Mouse (Mus musculus): ENCODE measurements around the gene Kcnh2.
A peak's percentile ranks its signal among the peaks of the same experiment; 100 is the strongest.

Kcnh2 gene

DNA sequence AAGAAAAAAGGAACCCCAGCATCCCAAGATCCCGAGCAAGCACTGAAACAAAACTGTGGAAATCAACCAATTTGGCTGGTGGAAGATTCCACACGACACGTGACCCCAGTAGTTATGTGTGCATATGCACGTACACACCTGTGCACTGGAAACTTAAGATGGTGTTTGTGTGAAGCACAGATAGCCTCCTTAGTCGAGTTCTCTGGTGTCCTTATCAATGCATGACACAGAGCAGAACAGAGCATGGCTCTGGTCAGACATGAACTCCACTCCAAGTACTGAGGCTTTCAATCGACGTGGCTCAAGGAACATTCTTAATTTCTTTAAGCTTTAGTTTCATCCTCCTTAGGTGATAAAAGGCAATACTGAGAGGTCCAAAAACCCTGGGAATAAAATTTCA, 5.1 kb downstream of the Kcnh2 start:
- DNase-seq (ENCODE audit: low spot score), result no peak

DNA sequence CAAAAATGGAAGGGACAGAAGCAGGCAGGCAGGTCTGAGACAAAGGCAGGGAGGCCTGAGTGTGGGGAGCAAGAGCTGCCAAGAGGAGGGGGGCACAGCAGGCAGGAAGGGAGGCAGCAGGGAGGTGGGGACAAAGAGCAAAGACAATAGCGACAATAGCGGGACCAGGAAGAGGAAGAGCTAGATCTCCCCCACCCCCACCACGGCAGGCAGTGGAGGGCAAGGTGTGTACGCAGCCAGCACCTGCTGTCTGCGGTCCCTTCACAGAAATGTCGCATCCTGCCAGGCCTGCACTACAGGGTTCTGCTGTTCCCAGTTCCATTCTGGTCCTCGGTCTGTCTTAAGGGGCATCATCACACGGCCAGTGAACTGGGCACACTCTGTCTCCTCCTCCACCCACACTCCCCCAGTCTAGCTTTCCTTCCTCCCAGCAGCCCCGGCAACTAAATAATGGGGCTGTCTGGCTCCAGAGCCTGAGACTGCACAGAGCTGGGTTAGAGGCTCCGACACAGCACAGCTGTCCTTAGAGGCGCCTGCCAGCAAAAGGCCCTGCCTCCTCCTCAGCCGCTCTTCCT, 6.8 kb downstream of the Kcnh2 start:
- no peak for DNase-seq (ENCODE audit: low spot score)

DNA sequence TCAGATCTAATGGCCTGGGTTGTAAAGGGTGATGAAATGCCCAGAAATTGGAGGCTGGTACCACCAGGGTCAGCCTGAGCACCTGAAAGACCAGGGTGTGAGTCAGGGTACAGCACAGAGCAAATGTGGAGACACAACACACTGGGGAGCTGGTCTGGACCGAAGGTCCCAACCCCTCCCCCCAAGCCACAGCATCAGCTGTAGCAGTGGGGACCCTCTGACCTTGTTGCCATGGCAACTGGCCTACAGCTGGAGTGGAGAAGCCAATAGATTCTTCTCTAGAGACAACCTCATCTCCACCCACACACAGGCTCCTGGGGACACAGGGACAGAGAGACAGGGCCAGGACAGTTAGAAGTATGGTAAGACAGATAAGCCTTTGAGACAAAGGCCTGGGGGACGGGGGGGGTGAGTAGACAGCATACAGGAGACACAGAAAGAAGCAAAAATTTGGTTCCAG, 7.4 kb downstream of the Kcnh2 start:
- no peak for DNase-seq (ENCODE audit: low spot score)

DNA sequence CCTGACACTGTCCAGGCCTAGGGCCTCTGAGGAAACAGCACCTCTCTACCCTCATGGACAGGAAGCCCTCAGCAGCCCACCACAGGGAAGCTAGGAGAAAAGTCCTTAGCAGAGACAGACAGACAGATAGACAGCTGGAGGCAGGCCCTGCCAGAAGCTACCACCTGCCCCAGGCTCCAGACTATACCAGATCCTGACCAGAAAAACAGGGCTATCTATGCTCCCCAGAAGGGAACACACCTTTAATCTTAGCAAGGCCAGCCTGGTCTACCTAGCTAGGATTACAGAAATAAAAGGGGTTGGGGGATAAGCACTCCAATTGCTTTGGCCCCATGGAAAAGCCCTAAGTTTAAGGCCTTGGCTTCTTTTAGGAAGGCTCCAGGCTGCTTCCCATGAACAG, 8.0 kb downstream of the Kcnh2 start:
- no peak for DNase-seq (ENCODE audit: low spot score)

DNA sequence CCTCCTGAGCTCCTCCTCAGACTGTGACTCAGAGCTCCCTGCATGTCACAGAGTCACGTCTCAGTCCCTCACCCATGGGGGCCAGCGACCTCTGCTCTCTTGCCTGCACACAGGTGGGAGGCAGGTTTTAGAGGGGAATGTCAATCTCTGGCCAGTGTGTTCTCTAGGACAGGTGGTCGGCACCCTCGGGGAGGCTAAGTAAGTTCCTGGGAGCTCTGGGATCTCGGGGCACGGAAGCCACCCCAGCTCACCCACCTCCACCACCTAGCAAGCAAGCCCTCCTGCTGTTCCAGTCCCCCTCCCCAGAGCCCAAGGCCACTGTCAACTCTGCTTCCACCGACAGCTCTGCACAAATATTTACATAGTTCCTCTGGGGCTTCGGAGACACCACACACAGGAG, 8.4 kb downstream of the Kcnh2 start:
- peak; percentile 41 for DNase-seq (ENCODE audit: low spot score)

DNA sequence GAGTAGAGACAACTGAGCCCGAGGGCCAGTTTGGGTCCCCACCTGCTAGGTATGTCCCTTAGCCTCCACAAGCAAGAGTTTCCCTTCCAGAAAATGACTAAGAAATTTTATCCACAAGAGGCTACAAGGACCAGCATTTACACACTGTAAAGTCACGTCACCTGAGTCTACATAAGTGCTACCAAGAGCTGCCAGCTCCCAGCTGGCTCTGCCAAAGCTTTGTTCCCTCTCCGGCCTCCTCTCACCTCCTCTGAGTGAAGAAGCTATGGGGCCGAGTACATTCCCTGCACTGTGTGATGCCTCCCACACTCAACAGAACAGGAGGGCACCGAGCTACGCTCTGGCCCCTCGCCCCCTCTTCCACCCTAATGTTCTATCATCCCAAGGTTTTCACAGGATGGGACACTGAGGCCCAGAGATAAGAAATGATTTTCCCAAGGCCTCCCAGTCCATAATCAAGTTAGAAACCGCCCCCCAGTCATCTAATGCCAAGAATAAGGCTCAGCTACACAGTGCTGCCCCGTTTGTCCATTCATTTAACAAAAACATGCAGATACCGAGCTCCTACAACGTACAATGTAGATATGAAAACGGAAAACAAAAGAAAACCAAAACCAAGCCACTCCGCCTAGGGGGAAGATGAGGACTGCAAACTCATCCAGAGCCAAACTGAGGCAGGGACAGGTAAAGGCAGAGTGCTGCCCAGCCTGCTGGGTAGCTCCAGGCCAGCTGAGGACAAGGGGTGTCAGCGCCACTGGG, 9.0 kb downstream of the Kcnh2 start:
- DNase-seq (ENCODE audit: low spot score), result no peak

DNA sequence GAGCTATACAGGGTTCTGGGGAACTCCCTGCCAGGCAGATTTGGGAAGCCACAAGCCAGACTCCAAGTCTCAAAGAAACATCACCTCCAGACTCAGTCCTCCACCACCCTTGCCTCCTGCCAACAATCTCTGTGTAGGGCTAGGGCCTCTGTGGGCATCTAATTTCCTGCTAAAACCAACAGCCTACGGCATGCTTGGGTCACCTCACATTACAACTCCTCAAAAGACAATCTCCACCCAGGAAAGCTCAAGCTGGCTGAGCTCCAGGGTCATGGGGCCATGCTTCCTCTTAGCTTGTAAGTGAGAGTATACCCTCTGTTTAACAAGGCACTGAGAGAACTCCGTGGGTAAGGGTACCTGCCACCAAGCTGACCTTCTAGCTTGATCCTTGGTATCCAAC, 13.6 kb downstream of the Kcnh2 start:
- DNase-seq (ENCODE audit: low spot score), result no peak

DNA sequence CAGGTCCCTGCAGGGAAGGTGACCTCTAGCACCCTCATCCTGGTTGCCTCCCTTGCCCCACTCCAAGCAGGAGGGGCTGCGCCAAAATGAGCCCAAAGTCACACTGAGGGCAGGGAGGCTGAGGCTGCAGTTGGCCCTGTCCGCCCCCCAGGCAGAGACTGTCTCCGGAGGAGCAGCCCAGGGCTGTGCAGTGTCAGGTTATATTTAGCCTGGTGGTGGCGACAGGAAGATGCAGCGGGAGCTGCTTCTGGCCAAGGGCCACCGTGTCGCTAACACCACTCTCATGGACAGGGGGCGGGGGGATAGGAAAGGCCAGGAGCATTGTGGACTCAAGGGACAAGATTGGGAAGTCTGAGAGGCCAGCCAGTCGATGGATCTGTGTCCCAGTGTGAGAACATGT, 14.0 kb downstream of the Kcnh2 start:
- DNase-seq (ENCODE audit: low spot score), result no peak

DNA sequence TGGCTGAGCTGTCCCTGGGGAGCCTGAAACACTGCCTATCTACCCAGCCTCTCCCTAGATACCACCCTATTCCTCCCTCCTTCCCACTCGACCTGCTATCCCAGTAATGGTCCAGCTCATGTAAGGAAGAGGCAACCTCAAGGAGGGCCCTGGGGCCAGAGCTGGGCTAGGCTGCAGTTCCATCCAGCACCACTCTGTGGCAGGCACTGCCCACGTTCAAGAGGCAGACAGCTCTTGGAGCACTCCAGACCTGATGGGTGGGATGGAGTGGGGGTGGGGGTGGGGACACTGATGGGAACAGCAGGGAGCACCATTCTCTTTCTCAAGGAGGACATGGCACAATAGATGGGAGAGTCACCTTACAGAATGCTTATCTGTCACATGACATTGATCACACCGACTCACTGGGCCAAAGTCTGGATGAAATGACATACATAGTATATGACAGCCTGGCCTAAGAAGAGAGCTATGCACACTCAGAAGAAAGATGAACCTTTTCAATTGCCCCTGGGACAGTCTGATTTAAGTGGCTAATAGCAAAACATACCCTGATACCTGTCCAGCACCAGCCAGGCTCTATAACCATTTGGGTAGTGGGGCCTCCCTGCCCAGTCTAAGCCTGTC, 15.4 kb downstream of the Kcnh2 start:
- peak; percentile 50 for DNase-seq (ENCODE audit: low spot score)

DNA sequence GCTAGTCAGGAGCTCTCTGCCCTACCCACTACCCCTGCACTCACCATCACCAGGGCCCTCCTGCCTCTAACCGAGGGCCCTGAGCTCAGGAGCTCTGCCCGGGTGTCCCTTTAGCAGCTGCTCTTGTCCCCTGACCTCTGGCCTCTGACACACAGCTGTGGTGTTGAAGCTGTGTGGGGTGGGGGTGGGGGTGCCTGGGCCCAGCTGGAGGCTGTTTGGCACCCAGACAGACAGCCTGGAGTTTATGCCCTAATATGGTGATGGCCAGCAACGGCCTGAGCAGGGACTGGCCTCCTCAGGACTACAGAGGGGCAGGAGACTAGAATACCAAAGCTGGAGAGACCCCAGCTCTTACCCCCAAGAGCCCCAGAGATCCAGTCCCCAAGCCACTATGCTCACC, 16.7 kb downstream of the Kcnh2 start:
- no peak for DNase-seq (ENCODE audit: low spot score)

DNA sequence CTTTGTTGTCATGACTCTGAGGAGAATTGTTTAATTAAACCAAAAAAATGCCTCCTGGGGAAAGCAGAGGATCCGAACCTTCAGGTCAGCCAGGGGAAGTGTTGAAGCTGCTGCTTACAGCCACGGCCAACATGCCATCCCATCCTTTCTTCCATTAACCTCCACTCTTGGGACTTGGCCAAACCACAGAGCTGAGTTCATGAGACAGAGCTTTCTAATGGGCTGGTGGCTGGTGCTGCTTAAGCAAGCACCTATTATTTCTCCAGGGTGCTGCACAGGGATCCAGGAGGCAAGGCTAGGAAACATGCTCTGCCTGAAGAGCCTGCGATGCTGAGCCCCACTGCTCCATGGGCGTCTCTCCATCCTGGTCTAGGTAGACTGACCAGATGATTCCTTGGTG, 19.0 kb downstream of the Kcnh2 start:
- no peak for DNase-seq (ENCODE audit: low spot score)

DNA sequence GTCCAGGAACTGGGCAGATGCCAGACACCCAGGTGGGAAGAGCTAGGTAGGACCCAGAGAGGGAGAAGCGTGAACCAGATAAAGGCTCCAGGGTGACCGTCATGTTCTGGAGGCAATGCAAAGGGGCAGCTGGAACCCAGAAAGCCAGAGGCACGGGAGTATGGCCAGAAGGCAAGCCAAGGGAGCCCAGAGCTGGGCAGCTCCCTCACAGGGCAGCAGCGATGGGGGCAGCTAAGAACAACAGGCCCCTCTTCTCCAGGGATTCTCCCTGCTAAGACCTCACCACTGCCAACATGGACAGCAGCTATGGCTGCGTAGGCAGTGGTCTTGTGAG, 21.5 kb downstream of the Kcnh2 start:
- no peak for DNase-seq (ENCODE audit: low spot score)

DNA sequence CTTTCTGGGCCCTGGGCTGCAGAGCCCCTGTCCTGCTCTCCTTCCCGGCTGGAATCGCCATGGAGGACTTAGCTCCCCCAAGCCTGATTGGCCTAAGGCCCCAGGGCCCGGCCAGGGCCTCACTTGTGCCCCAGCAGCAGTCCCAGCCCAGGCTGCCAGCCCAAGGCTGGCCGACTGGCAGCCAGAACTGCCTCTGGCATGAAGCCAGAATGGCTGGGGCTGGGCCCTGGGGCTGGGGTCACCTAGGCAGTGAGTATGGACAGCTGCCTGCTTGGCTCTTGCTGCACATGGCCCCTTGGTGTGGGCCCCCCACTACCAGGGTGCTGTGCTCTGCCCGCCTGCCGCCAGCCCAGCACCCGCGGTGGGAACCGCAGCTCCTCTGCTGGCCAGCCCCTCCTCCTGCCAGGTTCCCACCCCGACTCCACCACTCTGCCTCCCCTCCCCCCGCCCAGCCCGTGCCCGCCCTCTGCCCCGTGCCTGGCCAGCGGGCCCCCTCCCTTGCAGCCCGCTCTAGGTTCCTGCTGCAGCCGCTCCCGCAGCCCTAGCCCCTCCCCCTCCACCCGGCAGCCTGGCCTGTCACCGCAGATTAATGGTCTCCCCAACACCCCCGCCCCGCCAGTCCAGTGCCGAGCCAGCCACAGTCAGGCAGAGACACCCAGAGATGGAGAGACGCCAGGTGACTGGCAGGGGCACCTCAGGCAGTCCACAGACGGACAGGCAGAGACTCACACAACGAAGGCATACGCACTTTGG, 22.0 kb downstream of the Kcnh2 start:
- DNase-seq (ENCODE audit: low spot score), result peak; percentile 81

DNA sequence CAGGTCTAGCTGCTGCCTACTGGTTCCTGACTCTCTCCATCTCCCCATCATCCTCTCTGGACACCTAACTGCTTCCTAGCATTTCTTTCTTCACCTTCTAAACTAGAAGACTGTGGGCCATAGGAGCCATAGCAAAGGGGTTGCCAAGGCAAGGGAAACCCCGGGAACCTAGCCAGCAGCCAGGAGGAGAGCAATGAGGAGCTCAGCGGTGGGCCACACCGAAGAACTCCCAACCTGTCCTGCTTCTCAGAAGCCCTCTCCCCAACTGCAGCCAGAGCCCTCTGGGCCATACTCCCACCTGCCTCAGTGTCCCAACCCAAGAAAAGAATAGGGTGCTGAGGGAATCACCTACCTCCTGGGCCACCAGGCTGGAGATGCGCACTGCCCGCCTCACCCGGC, 22.6 kb downstream of the Kcnh2 start:
- no peak for DNase-seq (ENCODE audit: low spot score)

DNA sequence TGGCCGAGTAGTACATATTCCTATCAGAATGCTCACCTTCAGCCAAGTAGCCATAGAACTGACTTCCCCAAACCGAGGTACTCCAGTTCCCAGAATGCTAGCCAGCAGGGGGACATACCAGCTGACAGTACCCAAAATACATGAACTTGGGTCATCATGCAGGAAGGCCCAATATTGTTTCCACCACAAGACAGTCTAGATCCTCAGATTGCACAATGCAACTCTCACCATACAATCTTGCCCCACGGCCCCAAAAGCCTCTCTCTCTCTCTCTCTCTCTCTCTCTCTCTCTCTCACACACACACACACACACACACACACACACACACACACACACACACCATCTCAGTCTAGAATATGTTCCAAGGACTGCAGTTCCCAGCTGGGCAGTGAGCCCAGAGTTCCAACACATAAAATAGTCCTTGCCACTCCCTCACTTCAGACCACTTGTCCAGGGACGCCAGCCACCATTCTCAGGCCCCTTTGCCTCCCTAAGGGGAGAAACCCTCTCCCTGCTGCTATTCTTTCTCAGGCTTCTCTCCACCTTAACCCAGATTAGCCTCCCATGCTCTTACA, 24.5 kb downstream of the Kcnh2 start:
- no peak for DNase-seq (ENCODE audit: low spot score)

DNA sequence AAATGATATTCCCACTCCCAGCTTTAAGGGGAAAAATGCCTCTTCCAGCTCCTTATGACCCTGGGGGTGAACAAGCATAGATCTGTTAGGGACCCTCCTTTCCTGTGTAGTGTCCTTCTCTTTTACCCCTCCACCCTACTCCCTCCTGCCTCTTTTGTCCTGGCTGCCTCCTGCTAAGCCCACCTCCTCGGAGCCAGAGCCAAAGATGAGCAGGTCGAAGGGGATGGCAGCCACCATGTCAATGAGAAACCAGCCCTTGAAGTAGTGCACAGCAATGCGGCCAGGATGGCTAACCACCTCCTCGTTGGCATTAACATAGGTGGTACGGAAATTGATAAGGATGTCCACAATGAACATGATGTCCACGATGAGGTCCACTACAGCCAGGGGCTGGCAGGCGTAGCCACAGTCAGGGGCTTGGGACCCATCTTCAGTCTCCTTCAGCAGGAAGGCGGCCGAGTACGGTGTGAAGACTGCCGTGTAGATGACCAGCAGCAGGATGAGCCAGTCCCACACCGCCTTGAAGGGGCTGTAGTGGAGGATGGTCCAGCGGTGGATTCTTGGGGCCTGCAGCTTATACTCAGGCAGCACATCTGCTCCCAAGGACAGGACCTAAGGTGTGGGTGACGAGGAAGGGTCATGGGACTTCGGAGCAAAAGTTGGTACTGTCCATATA, 25.1 kb downstream of the Kcnh2 start:
- DNase-seq (ENCODE audit: low spot score), result no peak

DNA sequence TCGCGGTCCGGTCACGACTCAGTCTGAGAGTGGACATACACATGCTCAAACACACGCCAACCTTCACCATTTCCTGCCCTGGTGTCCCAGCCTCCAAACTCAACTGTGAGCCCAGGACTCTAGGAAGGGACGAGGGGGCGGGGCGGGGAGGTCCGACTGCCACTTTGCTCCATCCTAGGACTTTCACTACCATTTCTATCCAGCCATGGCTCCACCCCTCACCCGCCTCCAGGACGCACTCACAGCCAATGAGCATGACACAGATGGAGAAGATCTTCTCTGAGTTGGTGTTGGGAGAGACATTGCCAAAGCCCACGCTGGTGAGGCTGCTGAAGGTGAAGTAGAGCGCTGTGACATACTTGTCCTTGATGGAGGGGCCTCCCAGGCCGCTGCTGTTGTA, 26.2 kb downstream of the Kcnh2 start:
- no peak for DNase-seq (ENCODE audit: low spot score)

DNA sequence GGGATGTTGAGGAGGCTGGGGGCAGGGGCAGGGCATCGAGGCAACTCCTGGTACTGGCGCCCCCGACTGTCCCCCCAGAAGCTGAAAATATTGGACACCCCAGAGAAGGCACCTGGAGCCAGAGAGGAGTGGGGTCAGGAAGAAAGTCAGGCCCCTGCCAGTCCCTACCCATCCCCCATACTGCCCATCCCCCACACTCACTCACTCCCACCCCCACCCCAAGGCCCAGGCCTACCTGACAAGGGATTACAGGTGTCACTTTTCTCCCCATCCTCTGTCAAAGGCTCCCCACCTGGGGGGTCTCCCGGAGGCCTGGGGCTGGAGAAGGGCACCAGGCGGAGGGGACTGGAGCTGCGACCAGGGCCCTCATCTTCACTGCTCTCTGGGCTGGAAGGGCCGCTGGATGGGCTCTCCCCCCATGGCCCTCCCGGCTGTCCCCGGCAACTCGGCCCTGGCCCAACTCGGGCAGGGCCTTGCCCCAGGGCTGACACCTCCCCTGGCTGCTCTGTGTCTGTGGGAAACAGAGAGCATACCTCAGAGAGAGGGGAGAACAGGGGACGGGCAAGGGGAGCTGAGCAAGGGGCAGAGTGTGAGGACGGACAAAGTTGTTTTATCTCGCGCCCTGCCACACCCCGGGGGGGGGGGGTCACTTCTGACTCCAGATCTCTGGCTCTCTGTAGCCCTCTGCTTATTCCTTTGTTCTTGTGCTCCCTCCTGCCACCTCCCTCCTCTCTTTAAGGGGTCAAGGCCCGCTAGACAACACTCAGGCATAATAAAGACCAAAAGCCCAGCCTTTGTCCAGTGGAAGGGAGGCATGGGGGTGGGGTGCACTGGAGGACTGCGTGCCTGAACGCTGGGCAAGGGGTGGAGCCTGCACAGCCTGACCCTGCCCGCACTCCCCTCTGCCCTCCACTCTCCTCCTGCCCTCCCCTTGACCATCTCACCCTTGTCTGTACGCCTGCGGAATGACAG, 29.4 kb downstream of the Kcnh2 start:
- DNase-seq (ENCODE audit: low spot score), result peak; percentile 61

DNA sequence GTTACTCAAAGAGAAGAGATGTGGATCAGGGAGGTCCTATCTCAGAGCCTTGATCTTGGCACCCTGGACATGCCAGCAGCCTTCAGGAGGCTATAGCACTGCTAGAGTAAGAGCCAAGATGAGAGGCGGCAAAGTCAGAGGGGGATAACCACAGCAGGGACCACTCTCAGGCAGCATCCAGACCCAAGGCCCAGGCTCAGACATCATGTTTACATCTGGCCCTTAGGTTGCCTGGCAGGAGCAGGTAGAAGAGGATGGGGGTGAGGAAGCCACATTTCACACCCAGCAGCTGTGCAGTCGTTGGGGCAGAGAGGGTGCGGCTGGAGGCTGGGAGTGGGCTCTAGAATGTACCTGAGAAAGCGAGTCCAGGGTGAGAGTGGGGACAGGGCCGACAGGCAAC, 30.5 kb downstream of the Kcnh2 start:
- DNase-seq (ENCODE audit: low spot score), result no peak

DNA sequence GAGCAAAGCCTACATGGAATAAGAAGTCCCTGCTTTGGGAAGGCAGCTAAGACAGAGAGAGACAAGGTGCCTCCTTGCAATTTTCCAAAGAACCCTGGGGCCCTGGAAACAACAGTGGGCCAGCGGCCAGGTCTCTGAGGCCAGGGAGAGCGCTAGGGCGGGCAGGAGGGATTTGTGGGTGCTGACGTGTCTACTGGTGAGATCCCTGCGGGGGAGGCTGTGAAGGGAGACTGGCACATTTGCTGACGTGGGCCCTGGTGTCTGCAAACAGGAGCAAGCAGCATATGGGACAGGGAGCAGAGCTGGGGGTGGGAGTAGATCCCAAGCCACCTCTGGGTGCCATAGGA, 31.0 kb downstream of the Kcnh2 start:
- DNase-seq (ENCODE audit: low spot score), result no peak

Measured in yolk sac, embryonic 10.5 days (tissue).